Mouse (Mus musculus) forelimb bud, embryonic 11.5 days (tissue): ENCODE results near the gene Krt8.

Experiments
- DNase-seq: peaks from one replicate; pipeline ENCODE4 v3.0.0-alpha.2; 2012; ENCODE audit warnings: low read depth, low spot score

The Krt8 gene

GRCm38 (mm10) chr15:102004189-102004588 is at the start of gene Krt8:
Gene Krt8 (minus strand): TSS chr15:102004482.
- no peak for DNase-seq

- peak; percentile 76 for DNase-seq
Measured at GRCm38 (mm10) chr15:102051920-102052683, 47.8 kb upstream of the Krt8 start.

GRCm38 (mm10) chr15:102049871-102050270 is 45.6 kb upstream of the Krt8 start:
- no peak for DNase-seq

- DNase-seq, result no peak
Measured at GRCm38 (mm10) chr15:102048006-102048405, 43.7 kb upstream of the Krt8 start.

- no peak for DNase-seq
Measured at GRCm38 (mm10) chr15:102045691-102046090, 41.4 kb upstream of the Krt8 start.

- DNase-seq, result no peak
Measured at GRCm38 (mm10) chr15:102044745-102045144, 40.5 kb upstream of the Krt8 start.

GRCm38 (mm10) chr15:102041951-102042350 is 37.7 kb upstream of the Krt8 start:
- DNase-seq, result no peak

- no peak for DNase-seq
Measured at GRCm38 (mm10) chr15:102040277-102040676, 36.0 kb upstream of the Krt8 start.

GRCm38 (mm10) chr15:102034121-102035053 is 30.1 kb upstream of the Krt8 start:
- no peak for DNase-seq

GRCm38 (mm10) chr15:102028040-102028439 is 23.8 kb upstream of the Krt8 start, which contains the start of gene Krt18:
Gene Krt18 (plus strand): TSS chr15:102028180.
- no peak for DNase-seq

- DNase-seq, result no peak
Measured at GRCm38 (mm10) chr15:102026430-102026829, 22.1 kb upstream of the Krt8 start.

- peak; percentile 29 for DNase-seq
Measured at GRCm38 (mm10) chr15:102025136-102025872, 21.0 kb upstream of the Krt8 start.

GRCm38 (mm10) chr15:102023888-102024287 is 19.6 kb upstream of the Krt8 start:
- DNase-seq, result no peak

GRCm38 (mm10) chr15:102022481-102022880 is 18.2 kb upstream of the Krt8 start:
- no peak for DNase-seq

- DNase-seq, result peak; percentile 41
Measured at GRCm38 (mm10) chr15:102017918-102018463, 13.7 kb upstream of the Krt8 start.

- DNase-seq, result no peak
Measured at GRCm38 (mm10) chr15:102016787-102017186, 12.5 kb upstream of the Krt8 start.

GRCm38 (mm10) chr15:102016096-102016495 is 11.8 kb upstream of the Krt8 start:
- DNase-seq, result no peak

- no peak for DNase-seq
Measured at GRCm38 (mm10) chr15:102014848-102015247, 10.6 kb upstream of the Krt8 start.

GRCm38 (mm10) chr15:102013651-102014050 is 9.4 kb upstream of the Krt8 start:
- DNase-seq, result peak; percentile 44

- DNase-seq, result no peak
Measured at GRCm38 (mm10) chr15:102012260-102012765, 8.0 kb upstream of the Krt8 start.

- no peak for DNase-seq
Measured at GRCm38 (mm10) chr15:102010569-102011245, 6.4 kb upstream of the Krt8 start.
